8 mouse cellular contexts compared by ENCODE assay signal in the genomic region with DNA sequence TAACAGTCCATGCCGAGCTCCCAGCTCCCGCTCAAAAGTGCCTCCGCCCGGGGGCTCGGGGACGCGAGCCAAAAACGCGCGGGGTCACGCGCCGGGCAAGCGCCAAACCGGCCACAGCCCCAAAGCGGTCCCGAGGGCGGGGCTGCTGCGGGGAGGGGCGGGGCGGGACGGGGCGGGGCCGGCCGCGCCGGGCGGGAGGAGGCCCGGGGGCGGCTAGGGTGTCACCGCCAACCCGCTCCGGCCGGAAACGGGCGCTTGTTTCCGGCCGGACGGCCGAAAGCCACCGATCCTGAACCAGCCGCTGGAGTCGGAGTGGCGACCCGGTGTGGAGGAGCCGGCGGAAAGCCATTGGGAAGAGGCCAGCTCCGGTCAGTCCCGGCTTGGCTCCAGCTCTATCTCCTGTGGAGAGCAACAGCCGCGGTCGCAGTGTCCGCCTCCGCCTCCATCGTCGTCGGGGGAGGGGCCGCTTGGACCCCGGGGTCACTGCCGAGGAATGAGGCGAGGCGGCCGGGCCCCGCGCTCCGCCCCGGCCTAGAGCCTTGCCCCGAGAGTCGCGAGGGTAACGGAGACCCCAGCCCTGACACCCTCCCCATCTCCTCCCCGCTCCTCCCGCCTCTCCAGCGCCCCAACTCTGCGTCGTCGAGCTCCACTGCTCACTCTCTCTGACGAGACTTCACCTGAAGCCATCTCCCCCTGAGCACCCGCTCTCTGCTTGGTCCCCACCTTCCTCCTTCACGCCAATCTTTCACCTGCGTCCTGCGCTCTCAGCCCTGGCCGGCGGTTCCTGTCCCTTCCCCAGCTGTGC. TPM values are rescaled to one million over a fixed set of nuclear protein-coding genes. Genes with fewer than 3 reads are reported as not detected.
A peak's percentile ranks its signal among the peaks of the same experiment; 100 is the strongest.
DNase-seq lines count a peak whose midpoint lies in the region; ATAC-seq and TF ChIP-seq lines count a peak whose summit lies in the region.

A gene (plus strand): TSS at position 267 of the 805 bp plus-strand sequence.

- H3K4me2 ChIP-seq in hindbrain, embryonic 15.5 days: peak within 1 kb of the TSS; percentile 77

- no peak; the same call in 1 of the 2 replicates for TF ChIP-seq CTCF in left cerebral cortex, adult 2 months (IDR thresholded peaks at IDR 0.05)

- no peaks in the 10 kb centered on the region for H3K9me3 ChIP-seq in hindbrain, embryonic 15.5 days

- H3K79me2 ChIP-seq in macrophage (ENCODE audit: inconsistent target): peaks cover 30% of the 10 kb centered on the region

- WGBS in hindbrain, embryonic 15.5 days: under 1% methylated on average over 84 of the region's 84 CpGs
- WGBS in macrophage (ENCODE audit: missing documents): 1% methylated on average over 69 of the region's 84 CpGs

- intact Hi-C loops in left cerebral cortex, adult 2 months (cut with DNase I): no loop called here

- peak; percentile 88 for ATAC-seq in hindbrain, embryonic 15.5 days (ENCODE audit: low FRiP score, low read depth)

- peak within 1 kb of the TSS; percentile 58 for H3K27ac ChIP-seq in hindbrain, embryonic 15.5 days (replicated peaks)
- peak within 1 kb of the TSS; percentile 97 for H3K27ac ChIP-seq in left cerebral cortex, adult 2 months
- H3K27ac ChIP-seq in macrophage: peak within 1 kb of the TSS; percentile 46

- DNase-seq in R1 (ENCODE audit: low read depth, low spot score): peak; percentile 83
- peak; percentile 88 to 91 for DNase-seq in cerebellum, postnatal 25 days
- peak; percentile 60 to 66 for DNase-seq in frontal cortex, postnatal 36 days (ENCODE audit: low spot score in 2 of 2)
- DNase-seq in left cerebral cortex, adult 2 months (ENCODE audit: extremely low spot score in 1 of 2, low spot score in 2 of 2): peak; percentile 68 to 71
- peak; percentile 77 for DNase-seq in right cerebral cortex, adult 18-20 months
- peak; percentile 27 for DNase-seq in urinary bladder, postnatal 10 days (ENCODE audit: low spot score)

- H3K36me3 ChIP-seq in hindbrain, embryonic 15.5 days: no peaks in the 10 kb centered on the region
- no peaks in the 10 kb centered on the region for H3K36me3 ChIP-seq in macrophage (ENCODE audit: inconsistent target)

- peaks cover 26% of the 10 kb centered on the region for H3K4me1 ChIP-seq in hindbrain, embryonic 15.5 days (replicated peaks)

- no peaks in the 10 kb centered on the region for H3K27me3 ChIP-seq in hindbrain, embryonic 15.5 days

- H3K9ac ChIP-seq in hindbrain, embryonic 15.5 days: peak within 1 kb of the TSS; percentile 61

- H3K4me3 ChIP-seq in hindbrain, embryonic 15.5 days: peak within 1 kb of the TSS; percentile 64
- H3K4me3 ChIP-seq in left cerebral cortex, adult 2 months: peak within 1 kb of the TSS; percentile 98
- peak within 1 kb of the TSS; percentile 79 for H3K4me3 ChIP-seq in macrophage (ENCODE audit: inconsistent target)

RNA-seq across cellular contexts. Expression of the gene that starts here (rescaled TPM):
- 8.6 and 9.6 TPM in 2 replicates for polyA plus RNA-seq in hindbrain, embryonic 15.5 days (2015; fragmentation: Nextera tagmentation; extraction: Ambion mirVana)
- total RNA-seq in left cerebral cortex, adult 2 months (2021): 10 to 100 TPM; 33.3 to 33.4 TPM
- total RNA-seq in macrophage (2018; cell fraction: chromatin; rRNA removed): 100 to 1,000 TPM in 2 of 26 experiments, 10 to 100 TPM in 24; 22.7 to 133 (median 45.4) TPM
- total RNA-seq in macrophage (2018; cell fraction: cytosol; rRNA removed): 10 to 100 TPM in 25 of 26 experiments, 1 to 10 TPM in 1; 9.8 to 27.5 (median 15.3) TPM
- 10 to 100 TPM; 15.6 to 56.0 (median 25.7) TPM for total RNA-seq in macrophage (2018; cell fraction: nucleus; rRNA removed)
- polyA plus RNA-seq in macrophage (2018): 9.7 to 10.5 TPM (median 10.4 TPM) in 3 replicates

Comparison
In these comparisons a context has a peak if more than half of its experiments do, and no peak if none do; other contexts are left out.
1. Peak in every context shown above with its lines: DNase-seq, ATAC-seq, H3K4me3 ChIP-seq and H3K27ac ChIP-seq.
2. DNase-seq: peak in every context shown above with its lines; median percentile 90 in cerebellum, postnatal 25 days; 83 in R1; 77 in right cerebral cortex, adult 18-20 months; 70 in left cerebral cortex, adult 2 months; 63 in frontal cortex, postnatal 36 days; 27 in urinary bladder, postnatal 10 days.
3. H3K27ac ChIP-seq: peak in every context shown above with its lines; median percentile 97 in left cerebral cortex, adult 2 months; 58 in hindbrain, embryonic 15.5 days; 46 in macrophage.